Mouse (Mus musculus) brain, adult 2 months (tissue): ENCODE measurements around the gene H2afv.

Source experiments
- DNase-seq: peaks from one replicate; pipeline ENCODE4 v3.0.0; 2011; ENCODE audit warnings: low read depth, low spot score

The H2afv gene

DNA sequence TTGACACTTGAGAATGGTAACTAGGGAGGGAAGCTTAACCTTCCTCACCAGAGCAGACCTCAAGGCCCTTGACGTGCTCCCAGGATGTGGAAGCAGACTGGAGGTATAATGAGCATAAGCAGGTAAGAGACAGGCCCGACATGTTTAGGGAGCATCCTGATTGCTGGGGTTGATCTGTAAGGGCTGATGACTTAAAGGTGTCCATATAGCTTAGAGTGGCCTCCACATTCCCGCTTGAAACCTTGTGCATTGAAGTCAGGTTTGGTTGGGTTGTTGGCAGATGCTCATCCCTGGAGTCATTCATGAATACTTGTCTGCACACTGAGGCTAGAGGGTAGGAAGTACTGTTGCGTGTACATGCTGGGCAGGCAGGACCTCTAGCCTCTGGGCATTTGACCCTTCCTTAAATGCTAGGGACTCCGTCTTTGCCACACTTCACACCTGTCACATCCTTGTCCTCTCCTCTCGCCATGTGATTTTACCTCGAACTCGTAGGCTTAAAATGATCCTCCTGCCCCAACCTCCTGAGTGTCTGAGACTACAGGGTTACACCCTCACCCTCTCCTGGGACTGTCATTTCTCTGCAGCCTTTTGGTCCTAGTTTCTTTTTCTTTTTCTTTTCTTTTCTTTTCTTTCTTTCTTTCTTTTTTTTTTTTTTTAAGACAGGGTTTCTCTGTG lies 53.7 kb downstream of the H2afv start:
- DNase-seq, result no peak

DNA sequence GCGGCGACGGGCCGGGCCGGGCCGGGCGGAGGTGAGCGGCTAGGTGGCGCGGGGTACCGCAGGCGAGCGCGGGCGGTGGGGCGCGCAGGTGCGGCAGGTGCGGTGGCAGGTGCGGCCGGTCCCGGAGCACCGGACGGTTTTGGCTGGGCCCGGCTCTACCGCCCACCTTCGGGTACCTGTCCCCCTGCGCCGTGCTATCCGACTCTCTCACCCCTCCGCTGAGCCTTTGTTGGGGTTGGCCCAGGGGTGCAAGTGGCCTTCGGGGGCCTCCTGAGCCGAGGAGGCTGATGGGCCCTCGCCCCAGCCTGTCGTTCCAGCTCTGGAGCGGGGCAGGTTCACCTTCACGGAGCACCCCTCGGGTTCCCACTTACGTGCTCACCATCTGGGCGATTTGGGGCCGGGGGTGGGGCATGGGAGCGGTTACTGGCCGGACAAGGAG lies 54.7 kb downstream of the H2afv start:
- peak; percentile 21 for DNase-seq

GRCm38 (mm10) chr11:6388726-6389413 lies 55.4 kb downstream of the H2afv start, which contains the start of gene Zmiz2:
Gene Zmiz2, plus strand, starts transcription at chr11:6389074.
- peak; percentile 96 for DNase-seq

DNA sequence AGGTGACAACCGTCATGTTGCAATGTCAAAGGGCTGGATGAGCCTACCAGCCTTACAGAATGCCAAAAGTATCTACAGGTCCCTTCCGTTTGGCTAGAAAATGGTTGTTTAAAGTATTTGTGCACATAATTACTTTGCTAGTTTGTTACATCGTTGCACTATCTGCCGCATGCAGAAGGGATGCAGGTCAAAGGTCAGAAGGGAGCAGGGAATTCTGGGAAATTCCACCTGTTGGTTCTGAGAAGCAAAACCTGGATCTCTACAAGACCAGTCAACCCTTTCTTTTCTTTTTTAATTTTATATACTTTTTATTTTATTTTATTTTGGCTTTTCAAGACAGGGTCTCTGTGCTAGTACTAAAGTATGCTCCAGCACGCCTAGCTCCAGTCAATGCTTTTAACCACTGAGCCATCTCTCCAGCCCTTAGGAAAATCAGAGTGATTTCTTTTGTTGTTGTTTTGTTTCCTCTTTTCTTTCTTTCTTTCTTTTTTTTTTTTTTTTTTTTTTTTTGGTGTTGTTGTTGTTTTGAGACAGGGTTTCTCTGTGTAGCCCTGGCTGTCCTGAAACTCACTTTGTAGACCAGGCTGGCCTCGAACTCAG lies 56.0 kb downstream of the H2afv start:
- no peak for DNase-seq

DNA sequence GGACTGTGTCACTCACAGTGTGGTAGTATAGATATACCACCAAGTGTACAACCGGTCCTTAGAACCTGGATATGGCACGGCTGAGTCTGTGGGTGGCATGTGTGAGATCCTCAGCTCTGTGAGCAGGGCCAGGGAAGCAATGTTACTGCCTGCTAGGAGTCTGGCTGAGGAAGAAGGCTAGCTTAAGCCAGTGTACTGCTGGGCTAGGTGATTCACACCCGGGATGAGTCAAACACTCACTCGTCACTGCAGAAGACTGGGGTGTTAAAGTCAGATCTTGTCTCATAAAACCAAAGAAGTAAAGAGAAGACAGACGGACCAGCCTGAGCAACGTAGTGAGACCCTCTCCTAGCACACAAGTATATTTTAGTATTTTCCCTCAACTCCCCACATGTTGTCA lies 63.3 kb downstream of the H2afv start:
- DNase-seq, result peak; percentile 67
